Mouse (Mus musculus) kidney, postnatal 0 days (tissue): ENCODE measurements around the gene Olfr611. TPM values are rescaled to one million over a fixed set of nuclear protein-coding genes. Genes with fewer than 3 reads are reported as not detected.

Experiments
- ATAC-seq: fragments of 200-750 bp; cut with Nextera tagmentation; replicated peaks from 2 replicates; pipeline ENCODE4 v1.8.0; 2017; ENCODE audit warnings: low read depth, moderate number of reproducible peaks, moderate TSS enrichment, moderate library complexity; ENCODE audit not compliant: low FRiP score
- DNase-seq: peaks from one replicate; pipeline ENCODE4 v3.0.0-alpha.2; 2016; ENCODE audit warnings: low spot score
- H3K27ac ChIP-seq: fragments of 300-500 bp; sonication (generic); 2 replicates; pipeline ENCODE4 v1.5.1; 2014; ENCODE audit warnings: mild to moderate bottlenecking
- H3K27me3 ChIP-seq: fragments of 300-500 bp; sonication (generic); 2 replicates; pipeline ENCODE4 v1.6.1; 2014; ENCODE audit warnings: low read length, mixed read lengths; ENCODE audit not compliant: insufficient read depth
- H3K36me3 ChIP-seq: fragments of 300-500 bp; sonication (generic); 2 replicates; pipeline ENCODE4 v1.6.1; 2014; ENCODE audit warnings: low read length, mixed read lengths; ENCODE audit not compliant: insufficient read depth
- H3K4me1 ChIP-seq: fragments of 300-500 bp; sonication (generic); replicated peaks from 2 replicates; pipeline ENCODE4 v1.6.1; 2014; ENCODE audit warnings: antibody characterized with exemption, low read length, mixed read lengths; ENCODE audit not compliant: insufficient read depth
- H3K4me2 ChIP-seq: fragments of 300-500 bp; sonication (generic); 2 replicates; pipeline ENCODE4 v1.6.1; 2014; ENCODE audit warnings: mild to moderate bottlenecking, low read length, moderate library complexity, mixed read lengths
- H3K4me3 ChIP-seq: fragments of 300-500 bp; sonication (generic); replicated peaks from 2 replicates; pipeline ENCODE4 v1.5.1; 2014; ENCODE audit warnings: low read depth, low read length
- H3K9ac ChIP-seq: fragments of 300-500 bp; sonication (generic); 2 replicates; pipeline ENCODE4 v1.6.1; 2014; ENCODE audit warnings: low read depth, low read length
- H3K9me3 ChIP-seq: fragments of 300-500 bp; sonication (generic); replicated peaks from 2 replicates; pipeline ENCODE4 v1.6.1; 2016; ENCODE audit warnings: low read length, inconsistent platforms, mixed read lengths
- CTCF ChIP-seq: IDR thresholded peaks from 2 replicates; pipeline ENCODE4 v1.5.1; 2016; ENCODE audit warnings: antibody characterized with exemption, low read depth, mild to moderate bottlenecking, moderate library complexity
- polyA plus RNA-seq: library from polyadenylated mRNA; unstranded; fragments of >200 nt; fragmentation: Nextera tagmentation; extraction: Ambion mirVana; gene quantifications from 2 replicates; pipeline ENCODE4 v1.2.1, GENCODE M21; 2015

Gene Olfr611
- polyA plus RNA-seq, 1 experiment from 2014 or later: not detected

DNA sequence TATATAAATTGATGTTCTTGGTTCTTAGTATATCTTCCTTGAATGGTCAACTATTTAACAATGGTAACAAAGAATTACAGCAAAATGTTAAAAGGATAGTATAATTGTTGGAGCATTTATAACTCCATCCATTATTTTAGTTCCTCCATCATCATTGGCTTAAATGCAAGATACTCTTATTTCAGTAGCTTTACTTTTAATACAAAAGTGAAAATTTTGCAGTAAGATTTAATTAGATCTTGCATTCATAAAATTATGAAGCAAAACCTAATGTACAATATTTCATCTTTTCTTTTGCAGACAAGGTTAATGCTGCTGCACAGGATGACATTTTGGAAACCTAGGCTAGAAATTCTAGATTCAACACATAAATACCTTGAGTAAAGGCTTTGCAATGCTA lies 51.1 kb downstream of the Olfr611 start, which contains the start of gene Olfr608:
TSS of gene Olfr608 (plus strand) at position 301 of the 400 bp plus-strand sequence.
- no peak for ATAC-seq
- H3K27me3 ChIP-seq: no peaks in the 10 kb centered on the region
- TF ChIP-seq CTCF: no peak
- no peak for DNase-seq
- no peak within 1 kb of the TSS for H3K4me3 ChIP-seq
- H3K9me3 ChIP-seq: no peaks in the 10 kb centered on the region
- H3K9ac ChIP-seq: no peak within 1 kb of the TSS
- H3K36me3 ChIP-seq: no peaks in the 10 kb centered on the region
- H3K4me1 ChIP-seq: no peaks in the 10 kb centered on the region
- no peak within 1 kb of the TSS for H3K27ac ChIP-seq
- H3K4me2 ChIP-seq: no peak within 1 kb of the TSS

Other genes with a start within 250 kb of the Olfr611 start
- not detected in 2 replicates for gene Olfr596, start 215.2 kb downstream of the Olfr611 start, polyA plus RNA-seq
- gene Olfr597, start 204.5 kb downstream of the Olfr611 start, polyA plus RNA-seq: not detected in 2 replicates
- gene Olfr598, start 197.3 kb downstream of the Olfr611 start, polyA plus RNA-seq: not detected in 2 replicates
- not detected in 2 replicates for gene Olfr599, start 184.9 kb downstream of the Olfr611 start, polyA plus RNA-seq
- not detected in 2 replicates for gene Olfr600, start 171.2 kb downstream of the Olfr611 start, polyA plus RNA-seq
- not detected in 2 replicates for gene Olfr601, start 158.2 kb downstream of the Olfr611 start, polyA plus RNA-seq
- not detected in 2 replicates for gene Olfr603, start 134.7 kb downstream of the Olfr611 start, polyA plus RNA-seq
- not detected in 2 replicates for gene Usp17lc, start 105.8 kb downstream of the Olfr611 start, polyA plus RNA-seq
- gene Olfr605, start 75.4 kb downstream of the Olfr611 start, polyA plus RNA-seq: not detected in 2 replicates
- not detected in 2 replicates for gene Olfr606, start 71.8 kb downstream of the Olfr611 start, polyA plus RNA-seq
- not detected in 2 replicates for gene Olfr607, start 56.7 kb downstream of the Olfr611 start, polyA plus RNA-seq
- not detected in 2 replicates for gene Olfr608, start 51.0 kb downstream of the Olfr611 start, polyA plus RNA-seq
- not detected in 2 replicates for gene Olfr609, start 22.8 kb downstream of the Olfr611 start, polyA plus RNA-seq
- gene Olfr610, start 8.7 kb downstream of the Olfr611 start, polyA plus RNA-seq: not detected in 2 replicates
- gene Olfr612, start 21.9 kb upstream of the Olfr611 start, polyA plus RNA-seq: not detected in 2 replicates
- not detected in 2 replicates for gene Olfr613, start 27.2 kb upstream of the Olfr611 start, polyA plus RNA-seq
- gene Olfr615, start 35.2 kb upstream of the Olfr611 start, polyA plus RNA-seq: not detected in 2 replicates
- gene Olfr616, start 48.3 kb upstream of the Olfr611 start, polyA plus RNA-seq: not detected in 2 replicates
- not detected in 2 replicates for gene Olfr617, start 52.2 kb upstream of the Olfr611 start, polyA plus RNA-seq
- not detected in 2 replicates for gene Olfr618, start 69.3 kb upstream of the Olfr611 start, polyA plus RNA-seq
- gene Olfr619, start 79.7 kb upstream of the Olfr611 start, polyA plus RNA-seq: not detected in 2 replicates
- not detected in 2 replicates for gene Olfr620, start 91.7 kb upstream of the Olfr611 start, polyA plus RNA-seq
- not detected in 2 replicates for gene Olfr622, start 121.9 kb upstream of the Olfr611 start, polyA plus RNA-seq
- gene Olfr623, start 142.9 kb upstream of the Olfr611 start, polyA plus RNA-seq: not detected in 2 replicates
- 0.01 and 0.04 TPM in 2 replicates for gene Olfr624, start 150.3 kb upstream of the Olfr611 start, polyA plus RNA-seq
- not detected in 2 replicates for gene Olfr625-ps1, start 161.9 kb upstream of the Olfr611 start, polyA plus RNA-seq
- not detected in 2 replicates for gene Olfr243, start 193.8 kb upstream of the Olfr611 start, polyA plus RNA-seq
- not detected in 2 replicates for gene Olfr628, start 209.5 kb upstream of the Olfr611 start, polyA plus RNA-seq
- not detected in 2 replicates for gene Olfr629, start 224.1 kb upstream of the Olfr611 start, polyA plus RNA-seq
- gene Olfr630, start 236.5 kb upstream of the Olfr611 start, polyA plus RNA-seq: not detected in 2 replicates